Mouse (Mus musculus) brown adipose tissue, adult 24 weeks (tissue): ENCODE data around the gene Ltf. TPM values are rescaled to one million over a fixed set of nuclear protein-coding genes. Genes with fewer than 3 reads are reported as not detected.

Experiments
- H3K27ac ChIP-seq: fragments of 200-500 bp; replicated peaks from 2 replicates; pipeline ENCODE4 v1.5.1; 2012; ENCODE audit warnings: low read depth, mild to moderate bottlenecking, low read length
- H3K4me1 ChIP-seq: fragments of 200-500 bp; 2 replicates; pipeline ENCODE4 v1.6.1; 2012; ENCODE audit warnings: low read length, mixed read lengths; ENCODE audit not compliant: control insufficient read depth, insufficient read depth, insufficient read length
- H3K4me3 ChIP-seq: fragments of 200-500 bp; 2 replicates; pipeline ENCODE4 v1.5.1; 2012; ENCODE audit warnings: low read depth, mild to moderate bottlenecking, low read length, moderate library complexity; ENCODE audit not compliant: insufficient read depth
- polyA plus RNA-seq: library from polyadenylated mRNA; stranded (reverse); fragments of >200 nt; gene quantifications from 2 replicates; pipeline ENCODE4 v1.2.4, GENCODE M21; 2012; ENCODE audit not compliant: missing spikeins, insufficient read depth, insufficient read length

Ltf gene
- not detected in 2 replicates for polyA plus RNA-seq

GRCm38 (mm10) chr9:111019022-111019421, at the start of gene Ltf:
Ltf (plus strand) TSS chr9:111019271.
- no peak within 1 kb of the TSS for H3K27ac ChIP-seq
- H3K4me1 ChIP-seq = peaks cover 7% of the 10 kb centered on the region
- H3K4me3 ChIP-seq = no peak within 1 kb of the TSS

DNA sequence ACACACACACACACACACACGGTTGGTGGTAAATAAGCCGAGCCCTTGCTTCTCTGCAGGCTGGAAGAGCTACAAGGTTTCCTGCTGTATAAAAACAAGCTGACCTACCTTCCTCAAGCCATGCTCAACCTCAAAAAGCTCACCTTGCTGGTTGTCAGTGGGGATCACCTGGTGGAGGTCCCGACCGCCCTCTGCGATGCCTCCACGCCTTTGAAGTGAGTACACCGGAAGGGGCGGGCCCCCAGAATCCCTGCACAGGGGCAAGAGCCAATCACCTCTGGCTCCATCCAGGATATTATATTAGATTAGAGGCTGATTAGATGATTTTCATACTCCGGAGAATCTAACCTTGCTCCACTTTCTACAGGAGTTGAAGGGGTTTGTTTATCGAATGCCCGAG, 39.7 kb upstream of the Ltf start:
- no peak overlapping the region for H3K4me3 ChIP-seq
- no peaks in the 10 kb centered on the region for H3K4me1 ChIP-seq
- H3K27ac ChIP-seq = no peak overlapping the region

DNA sequence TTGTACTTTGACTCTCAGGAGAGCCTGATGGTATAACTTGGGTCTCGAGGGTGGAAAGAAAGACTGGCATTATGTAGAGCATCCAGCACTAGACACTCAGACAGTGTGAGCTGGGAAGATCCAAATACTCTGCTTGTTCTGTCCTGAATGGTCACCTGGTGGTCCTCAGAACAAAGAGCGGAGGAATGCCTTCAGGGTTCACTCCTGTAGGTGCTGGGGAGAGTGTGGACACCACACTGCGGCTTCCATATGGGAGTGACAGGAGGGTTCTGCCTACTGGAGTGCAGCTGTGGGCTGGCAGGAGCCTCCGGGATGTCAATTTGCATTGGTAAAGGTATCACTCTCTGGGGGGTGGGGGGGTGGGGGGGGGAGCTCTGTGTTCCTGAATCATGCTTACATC, 36.7 kb upstream of the Ltf start:
- Histone ChIP-seq H3K4me3 (no peak overlapping the region), H3K4me1 (peaks cover 3% of the 10 kb centered on the region; the same call in 1 of the 2 replicates), H3K27ac (no peak overlapping the region)

- Histone ChIP-seq H3K27ac (no peak overlapping the region), H3K4me3 (no peak overlapping the region), H3K4me1 (peaks cover 3% of the 10 kb centered on the region; the same call in 1 of the 2 replicates)
Observed at GRCm38 (mm10) chr9:110984096-110984495, 35.0 kb upstream of the Ltf start.

- H3K27ac ChIP-seq = no peak overlapping the region
- peaks cover 3% of the 10 kb centered on the region; the same call in 1 of the 2 replicates for H3K4me1 ChIP-seq
Observed at GRCm38 (mm10) chr9:110985541-110985940, 33.5 kb upstream of the Ltf start.

DNA sequence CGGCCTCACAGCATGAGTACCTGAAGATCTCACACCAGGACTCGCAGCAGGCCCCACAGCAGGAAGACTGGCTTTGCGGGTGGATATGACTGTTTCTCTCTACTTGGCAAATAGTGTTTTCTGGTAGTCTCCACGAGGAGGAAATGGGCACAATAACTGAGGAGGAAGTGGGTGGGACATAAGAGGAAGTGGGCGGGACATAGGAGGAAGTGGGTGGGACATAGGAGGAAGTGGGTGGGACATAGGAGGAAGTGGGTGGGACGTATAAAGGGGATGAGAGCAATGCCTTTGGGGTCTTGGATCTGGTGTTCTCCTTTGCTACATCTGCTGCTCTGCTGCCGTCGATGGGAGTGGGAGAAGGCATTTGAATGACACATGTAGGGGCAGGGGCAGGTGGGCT, 33.1 kb upstream of the Ltf start:
- peaks cover 6% of the 10 kb centered on the region for H3K4me1 ChIP-seq
- H3K4me3 ChIP-seq = no peak overlapping the region
- H3K27ac ChIP-seq = no peak overlapping the region

More at GRCm38 (mm10) chr9:110985541-110985940, 33.5 kb upstream of the Ltf start:
- no peak overlapping the region for H3K4me3 ChIP-seq

DNA sequence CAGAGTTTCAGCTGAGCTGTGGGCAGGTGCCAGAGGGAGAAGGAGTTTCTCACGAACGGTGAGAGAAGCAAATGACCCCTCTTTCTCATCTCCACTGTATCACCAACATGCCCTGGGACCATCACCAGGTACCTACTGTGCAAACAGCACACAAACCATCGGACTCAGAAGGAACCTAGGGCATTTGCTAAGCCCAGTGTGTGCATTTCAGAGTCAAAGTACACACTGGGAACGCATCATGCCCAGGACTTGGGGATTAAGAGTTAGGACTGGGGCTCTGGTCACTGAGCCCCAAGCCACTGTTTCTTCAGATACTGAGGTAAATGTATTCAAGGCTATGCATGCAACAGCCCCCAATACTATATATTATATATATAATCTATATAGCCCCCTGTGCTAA, 31.7 kb upstream of the Ltf start:
- Histone ChIP-seq H3K4me3 (no peak overlapping the region), H3K4me1 (peaks cover 10% of the 10 kb centered on the region), H3K27ac (no peak overlapping the region)

DNA sequence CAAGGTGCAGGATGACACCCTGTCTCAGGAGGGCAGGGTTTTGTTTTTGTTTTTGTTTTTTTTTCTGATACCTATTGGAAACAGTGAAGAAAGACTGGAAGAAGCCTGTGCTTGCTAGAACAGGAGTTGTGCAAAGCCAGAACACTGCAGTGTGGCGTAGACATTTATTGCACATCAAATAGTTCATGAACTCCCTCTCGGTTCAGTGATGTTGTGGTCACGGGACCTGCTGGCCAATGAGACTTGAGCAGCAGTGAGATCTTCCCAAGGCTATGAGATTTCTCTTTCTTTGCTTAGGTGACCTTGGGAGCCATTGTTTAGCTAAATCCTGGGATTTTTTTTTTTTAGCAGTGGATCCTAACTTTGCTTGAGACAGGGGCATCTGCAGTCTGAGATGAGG, 31.0 kb upstream of the Ltf start:
- no peak overlapping the region for H3K27ac ChIP-seq
- H3K4me3 ChIP-seq = peak overlapping the region; percentile 29
- peaks cover 10% of the 10 kb centered on the region for H3K4me1 ChIP-seq

DNA sequence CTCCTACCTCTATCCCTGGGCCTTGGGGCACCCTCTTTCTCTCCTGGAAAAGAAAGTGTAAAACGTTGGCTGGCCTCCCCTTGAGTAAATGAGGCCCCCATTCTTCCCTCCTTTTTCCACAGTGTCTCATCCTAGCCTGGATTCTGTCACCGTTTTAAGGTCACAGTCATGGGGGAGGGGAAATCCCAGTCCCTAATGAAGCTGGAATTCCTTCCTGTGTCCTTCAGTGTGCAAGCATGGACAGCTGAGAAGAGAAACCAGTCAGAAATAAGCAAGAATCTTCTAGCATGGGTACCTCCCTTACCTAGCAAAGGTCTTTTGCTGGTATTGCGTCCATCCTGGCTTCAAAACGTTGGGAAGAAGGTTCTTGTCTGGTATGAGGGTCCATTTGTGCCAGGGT, 29.9 kb upstream of the Ltf start:
- Histone ChIP-seq H3K27ac (peak overlapping the region; percentile 97), H3K4me1 (peaks cover 12% of the 10 kb centered on the region), H3K4me3 (peak overlapping the region; percentile 84)

DNA sequence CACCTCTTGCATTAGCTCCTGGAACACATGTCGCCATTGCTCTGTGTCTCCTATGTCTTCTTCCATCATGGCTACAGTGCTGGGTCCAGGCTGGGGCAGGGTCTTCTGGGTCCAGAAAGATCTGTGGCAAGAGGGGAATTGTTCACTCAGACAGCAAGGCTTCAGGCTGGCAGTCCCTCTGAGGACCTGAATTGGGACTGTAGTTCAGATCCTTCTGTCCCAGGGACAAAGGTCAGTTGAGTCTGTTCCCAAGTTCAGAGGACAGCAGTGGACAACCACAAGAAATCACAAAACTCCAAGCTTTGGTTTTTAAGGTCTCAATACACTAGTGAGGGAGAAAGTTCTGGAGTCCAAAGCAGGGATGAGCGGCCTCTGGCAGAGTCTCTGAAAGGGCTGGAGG, 29.5 kb upstream of the Ltf start:
- Histone ChIP-seq H3K4me1 (peaks cover 14% of the 10 kb centered on the region), H3K27ac (peak overlapping the region; percentile 97), H3K4me3 (peak overlapping the region; percentile 84)

DNA sequence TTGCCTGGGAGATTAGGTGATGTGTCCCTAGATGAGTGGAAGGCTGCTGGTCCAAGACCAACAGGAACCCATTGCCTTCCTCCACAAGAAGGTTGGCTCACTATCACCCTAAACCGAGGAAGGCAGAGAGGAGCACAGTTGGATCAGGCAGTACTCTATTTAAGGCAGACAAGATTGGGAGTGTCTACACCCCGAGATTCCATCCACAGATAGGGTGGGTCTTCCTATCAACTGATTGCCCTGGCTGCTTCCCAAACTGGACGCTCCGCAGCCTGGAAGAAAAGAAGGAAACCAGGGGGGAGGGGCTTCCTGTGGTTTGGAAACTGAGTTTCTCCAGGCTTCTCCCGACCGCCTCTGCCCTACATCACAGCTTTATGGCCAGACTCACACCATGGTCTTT, 28.9 kb upstream of the Ltf start, which contains the start of gene Rtp3:
TSS of gene Rtp3 (minus strand) at position 380 of the 400 bp plus-strand sequence.
- Histone ChIP-seq H3K4me1 (peaks cover 14% of the 10 kb centered on the region), H3K27ac (peak within 1 kb of the TSS; percentile 97), H3K4me3 (peak within 1 kb of the TSS; percentile 84)

DNA sequence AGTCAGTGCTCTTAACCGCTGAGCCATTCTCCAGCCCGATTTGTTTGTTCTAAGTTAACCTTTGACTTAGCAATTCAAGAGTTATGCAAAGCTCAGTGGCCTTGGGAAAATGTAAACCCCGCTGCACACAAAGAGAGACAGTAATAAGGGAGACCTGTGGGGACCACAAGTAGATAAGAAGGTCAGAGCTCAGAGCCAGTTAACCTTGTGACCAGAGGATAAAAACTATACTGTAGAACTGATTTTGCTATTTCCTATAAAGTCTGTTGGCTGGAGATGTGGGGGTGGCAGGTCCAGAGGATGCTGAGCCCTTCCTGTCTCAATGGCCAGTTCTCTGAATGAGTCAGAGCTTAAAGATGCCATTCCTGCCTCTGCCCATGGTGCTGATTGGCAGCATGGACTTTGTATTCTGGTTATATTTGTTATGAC, 25.8 kb upstream of the Ltf start:
- 0 out of 2 replicates have a peak overlapping the region, but pooled peaks have one; percentile 32 for H3K27ac ChIP-seq

DNA sequence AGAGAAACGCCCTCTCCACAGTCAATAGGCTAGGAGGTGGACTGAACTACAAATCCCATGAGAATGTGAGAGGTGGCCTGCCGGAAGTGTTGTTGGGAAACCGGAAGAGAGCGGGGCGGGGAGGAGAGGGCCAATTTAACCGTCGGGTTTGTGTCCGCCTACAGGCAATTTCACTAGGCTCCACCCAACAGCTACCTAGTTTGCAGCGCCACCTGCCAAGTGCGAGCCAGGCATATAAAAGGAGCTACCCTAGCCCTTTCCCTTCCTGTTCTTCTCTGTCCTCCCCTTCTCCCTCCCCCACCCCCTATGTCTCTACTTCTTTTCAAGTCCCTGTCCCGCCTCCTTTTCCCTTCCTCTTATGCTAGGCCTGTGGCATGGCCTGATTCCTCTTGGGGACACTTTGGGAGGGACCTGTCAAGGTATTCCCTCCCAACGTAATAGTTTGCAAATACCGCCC, 24.3 kb upstream of the Ltf start:
- Histone ChIP-seq H3K4me3 (peak overlapping the region; percentile 52), H3K4me1 (peaks cover 25% of the 10 kb centered on the region), H3K27ac (peak overlapping the region; percentile 64)

More for the DNA sequence above, 25.8 kb upstream of the Ltf start:
- Histone ChIP-seq H3K4me3 (no peak overlapping the region), H3K4me1 (peaks cover 13% of the 10 kb centered on the region)

DNA sequence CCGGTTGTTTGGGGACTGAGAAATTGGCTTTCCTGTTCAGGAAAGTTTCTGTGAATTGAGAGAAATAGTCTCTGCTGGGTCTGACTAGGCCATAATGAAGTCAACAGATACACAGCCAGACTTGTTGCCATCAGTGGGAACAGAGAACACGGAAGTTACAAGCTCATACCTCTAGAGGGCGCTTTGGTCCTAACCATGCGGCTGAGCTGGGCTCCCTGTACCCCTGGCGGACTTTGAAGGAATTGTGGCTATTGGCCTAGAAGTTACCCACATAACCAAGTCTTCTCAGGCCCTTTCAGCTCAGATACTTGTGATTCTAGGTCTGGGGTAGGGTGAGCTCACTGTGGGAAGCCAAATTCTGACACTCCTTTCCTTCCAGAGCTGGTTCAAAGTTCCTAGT, 21.8 kb upstream of the Ltf start:
- H3K27ac ChIP-seq = peak overlapping the region; percentile 40
- peaks cover 18% of the 10 kb centered on the region for H3K4me1 ChIP-seq
- no peak overlapping the region for H3K4me3 ChIP-seq

- H3K27ac ChIP-seq = peak overlapping the region; percentile 85
- H3K4me1 ChIP-seq = peaks cover 16% of the 10 kb centered on the region
- no peak overlapping the region for H3K4me3 ChIP-seq
Observed at GRCm38 (mm10) chr9:110999056-110999455, 20.0 kb upstream of the Ltf start.

- Histone ChIP-seq H3K4me1 (peaks cover 14% of the 10 kb centered on the region), H3K4me3 (no peak overlapping the region), H3K27ac (peak overlapping the region; percentile 85)
Observed at GRCm38 (mm10) chr9:110999856-111000255, 19.2 kb upstream of the Ltf start.
